In the genomic region with DNA sequence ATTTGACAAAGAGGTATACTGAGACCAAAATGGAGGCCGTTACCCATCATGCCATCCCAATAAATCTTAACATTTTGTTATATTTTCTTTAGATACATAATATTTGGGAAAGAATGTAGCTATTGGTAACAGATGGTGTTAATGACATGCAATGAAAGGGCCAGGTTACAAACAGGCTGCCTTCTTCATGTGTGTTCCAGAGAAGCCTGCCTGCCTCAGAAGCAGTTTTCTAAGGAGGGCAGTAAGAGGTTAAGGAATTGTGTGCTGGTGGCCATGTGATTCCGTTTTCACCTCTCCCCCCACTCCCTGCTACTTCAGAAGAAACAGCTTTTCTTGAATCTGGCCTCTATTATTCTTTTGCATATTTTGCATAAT, we compare ENCODE assay signal across 30 mouse cellular contexts. TPM values are rescaled to one million over a fixed set of nuclear protein-coding genes. Genes with fewer than 3 reads are reported as not detected.
"Had no signal": no experiment of that assay in that cellular context is flagged by ENCODE, and none has a peak within 500 bp of the region (broad histone marks: within the 10 kb centered on the region; RNA-seq: fewer than 3 reads in every experiment).

No protein-coding gene starts in this region.

- H3K4me2 ChIP-seq: heart, embryonic 12.5 days; hindbrain, embryonic 12.5 days; hindbrain, embryonic 14.5 days; intestine, embryonic 15.5 days; kidney, embryonic 15.5 days; limb, embryonic 13.5 days; limb, embryonic 15.5 days; liver, embryonic 12.5 days had no signal

- ATAC-seq: hindbrain, embryonic 16.5 days; inflammation-experienced regulatory T-cells, adult 6 months; intestine, embryonic 15.5 days; intestine, postnatal 0 days; liver, embryonic 12.5 days had no signal

- H3K4me1 ChIP-seq: heart, embryonic 10.5 days; heart, embryonic 12.5 days; hindbrain, embryonic 10.5 days; hindbrain, embryonic 12.5 days; intestine, embryonic 15.5 days; kidney, embryonic 15.5 days; limb, embryonic 13.5 days; limb, embryonic 15.5 days; liver, embryonic 12.5 days had no signal

- H3K27ac ChIP-seq: heart, embryonic 10.5 days; hindbrain, embryonic 10.5 days; hindbrain, embryonic 12.5 days; hindbrain, embryonic 14.5 days; intestine, embryonic 15.5 days; kidney, embryonic 15.5 days; kidney, postnatal 0 days; limb, embryonic 13.5 days; limb, embryonic 15.5 days; liver, embryonic 12.5 days; liver, embryonic 14.5 days had no signal

- H3K27me3 ChIP-seq: heart, embryonic 12.5 days; hindbrain, embryonic 12.5 days; intestine, embryonic 15.5 days; kidney, embryonic 15.5 days; limb, embryonic 13.5 days; limb, embryonic 15.5 days; liver, embryonic 12.5 days had no signal

- H3K9me3 ChIP-seq: heart, embryonic 10.5 days; heart, embryonic 12.5 days; hindbrain, embryonic 10.5 days; hindbrain, embryonic 12.5 days; intestine, embryonic 15.5 days; kidney, embryonic 15.5 days; limb, embryonic 13.5 days; limb, embryonic 15.5 days; liver, embryonic 12.5 days had no signal

- DNase-seq: gastrocnemius, postnatal 10 days; gastrocnemius, postnatal 25 days; heart, adult 18-20 months; heart, postnatal 10 days; heart, postnatal 4 days; kidney, adult 18-20 months; kidney, adult 9 months; kidney, postnatal 14 days; kidney, postnatal 36 days; layer of hippocampus, adult 9-11 months; layer of hippocampus, postnatal 36 days; left cerebral cortex, postnatal 4 days; lung, adult 18-20 months had no signal

- H3K36me3 ChIP-seq: heart, embryonic 10.5 days; heart, embryonic 12.5 days; hindbrain, embryonic 10.5 days; hindbrain, embryonic 12.5 days; intestine, embryonic 15.5 days; kidney, embryonic 15.5 days; limb, embryonic 13.5 days; limb, embryonic 15.5 days; liver, embryonic 12.5 days had no signal

- H3K9ac ChIP-seq: heart, embryonic 12.5 days; hindbrain, embryonic 12.5 days; hindbrain, embryonic 14.5 days; intestine, embryonic 15.5 days; kidney, embryonic 15.5 days; limb, embryonic 13.5 days; limb, embryonic 15.5 days; liver, embryonic 12.5 days; liver, embryonic 14.5 days had no signal

- H3K4me3 ChIP-seq: heart, embryonic 10.5 days; heart, embryonic 12.5 days; hindbrain, embryonic 10.5 days; hindbrain, embryonic 12.5 days; intestine, embryonic 15.5 days; kidney, embryonic 15.5 days; limb, embryonic 13.5 days; limb, embryonic 15.5 days; liver, embryonic 12.5 days had no signal

RNA-seq across cellular contexts. Expression of gene Slc1a1, which starts 27.4 kb away (rescaled TPM):
- total RNA-seq: granulocyte monocyte progenitor cell, adult 5-6 weeks; liver, adult 2 months had no signal
- polyA plus RNA-seq: inflammation-experienced regulatory T-cells, adult 6 months; liver, adult 2 months; liver, embryonic 14.5 days had no signal
